Mouse (Mus musculus): Measurements from ENCODE around the gene Serpini2. TPM values are rescaled to one million over a fixed set of nuclear protein-coding genes. Genes with fewer than 3 reads are reported as not detected.
A peak's percentile ranks its signal among the peaks of the same experiment; 100 is the strongest.

Gene Serpini2
- polyA plus RNA-seq, 1 experiment from 2014 or later = not detected

DNA sequence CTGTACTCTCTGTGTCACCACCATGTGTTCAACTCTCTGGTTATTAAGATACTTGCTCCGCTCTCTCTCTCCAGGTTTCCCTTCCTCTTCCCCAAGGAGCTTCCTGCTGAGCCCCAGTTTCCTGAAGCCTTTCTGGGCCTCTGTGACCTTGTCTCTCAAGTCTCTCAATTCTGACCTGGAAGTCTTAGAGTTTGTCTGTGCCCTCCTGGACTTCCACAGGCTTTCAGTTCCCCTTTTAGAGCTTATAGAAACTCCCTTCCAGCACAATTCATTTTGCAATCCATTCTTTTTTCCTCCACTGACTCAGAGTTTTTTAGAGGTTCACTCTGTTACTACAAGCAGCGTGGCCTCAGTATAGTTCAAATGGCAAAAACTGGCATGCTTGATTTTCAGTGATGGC is 23.4 kb upstream of the Serpini2 start:
- no peaks in the 10 kb centered on the region for H3K9me3 ChIP-seq (ENCODE audit: control insufficient read depth, low read length)
- H3K4me3 ChIP-seq (ENCODE audit: low read length) = no peak overlapping the region
- H3K4me2 ChIP-seq (ENCODE audit: low read length) = no peak overlapping the region
- H3K36me3 ChIP-seq (ENCODE audit: control insufficient read depth, insufficient read depth, low read length) = no peaks in the 10 kb centered on the region
- no peak for ATAC-seq
- no peak overlapping the region for H3K9ac ChIP-seq (ENCODE audit: low read depth, low read length)
- 96% methylated on average over 2 of the region's 2 CpGs for WGBS
- H3K27ac ChIP-seq (ENCODE audit: low read depth, low read length) = no peak overlapping the region
- no peaks in the 10 kb centered on the region for H3K27me3 ChIP-seq (replicated peaks; ENCODE audit: control insufficient read depth, insufficient read depth, low read length)
- peaks cover 4% of the 10 kb centered on the region; the same call in 1 of the 2 replicates for H3K4me1 ChIP-seq (ENCODE audit: control insufficient read depth, insufficient read depth, low read depth, low read length)

DNA sequence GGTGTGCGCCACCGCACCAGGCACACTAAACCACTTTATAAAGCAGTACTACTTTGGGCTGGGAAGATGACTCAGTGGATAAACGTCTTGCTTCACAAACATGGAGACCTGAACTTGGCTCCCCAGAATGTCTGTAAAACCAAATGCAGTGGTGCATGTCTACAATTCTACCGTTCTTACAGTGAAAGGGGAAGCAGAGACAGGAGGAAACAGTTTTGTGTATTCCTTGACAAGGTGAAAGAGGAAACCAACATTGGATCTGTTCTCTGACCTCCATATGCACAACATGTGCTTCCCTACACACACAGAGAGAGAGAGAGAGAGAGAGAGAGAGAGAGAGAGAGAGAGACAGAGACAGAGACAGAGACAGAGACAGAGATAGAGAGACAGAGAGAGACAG is 7.6 kb upstream of the Serpini2 start:
- no peak overlapping the region for H3K27ac ChIP-seq (ENCODE audit: low read depth, low read length)
- WGBS = 80% methylated on average over 4 of the region's 4 CpGs
- no peak overlapping the region for H3K4me2 ChIP-seq (ENCODE audit: low read length)
- H3K9ac ChIP-seq (ENCODE audit: low read depth, low read length) = no peak overlapping the region
- no peaks in the 10 kb centered on the region for H3K9me3 ChIP-seq (ENCODE audit: control insufficient read depth, low read length)
- no peak for ATAC-seq
- no peak overlapping the region for H3K4me3 ChIP-seq (ENCODE audit: low read length)
- no peaks in the 10 kb centered on the region for H3K4me1 ChIP-seq (ENCODE audit: control insufficient read depth, insufficient read depth, low read depth, low read length)
- no peaks in the 10 kb centered on the region for H3K27me3 ChIP-seq (replicated peaks; ENCODE audit: control insufficient read depth, insufficient read depth, low read length)
- H3K36me3 ChIP-seq (ENCODE audit: control insufficient read depth, insufficient read depth, low read length) = no peaks in the 10 kb centered on the region

DNA sequence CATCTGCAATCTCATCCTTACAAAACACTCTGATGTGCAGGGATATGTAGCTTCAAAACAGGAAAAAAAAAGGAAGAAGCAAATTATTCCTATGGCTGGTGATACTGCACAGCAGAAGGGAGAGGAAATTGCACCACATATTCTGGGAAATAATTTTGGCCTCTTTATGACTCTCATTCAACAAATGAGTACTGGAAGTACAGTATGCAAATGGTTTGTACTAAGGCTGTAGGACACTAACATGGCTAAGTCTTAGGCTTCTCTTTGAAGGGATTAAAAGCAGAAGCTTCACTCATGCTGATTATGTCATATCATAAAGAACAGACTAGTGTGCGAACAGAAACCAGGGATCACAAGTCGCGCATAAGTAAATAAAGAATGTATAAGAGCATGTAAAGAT is 6.6 kb upstream of the Serpini2 start:
- 90% methylated on average over 3 of the region's 3 CpGs for WGBS
- H3K4me1 ChIP-seq (ENCODE audit: control insufficient read depth, insufficient read depth, low read depth, low read length) = no peaks in the 10 kb centered on the region
- H3K4me2 ChIP-seq (ENCODE audit: low read length) = no peak overlapping the region
- no peaks in the 10 kb centered on the region for H3K9me3 ChIP-seq (ENCODE audit: control insufficient read depth, low read length)
- no peak overlapping the region for H3K9ac ChIP-seq (ENCODE audit: low read depth, low read length)
- ATAC-seq = no peak
- H3K4me3 ChIP-seq (ENCODE audit: low read length) = no peak overlapping the region
- H3K36me3 ChIP-seq (ENCODE audit: control insufficient read depth, insufficient read depth, low read length) = no peaks in the 10 kb centered on the region
- no peak overlapping the region for H3K27ac ChIP-seq (ENCODE audit: low read depth, low read length)
- H3K27me3 ChIP-seq (replicated peaks; ENCODE audit: control insufficient read depth, insufficient read depth, low read length) = no peaks in the 10 kb centered on the region

DNA sequence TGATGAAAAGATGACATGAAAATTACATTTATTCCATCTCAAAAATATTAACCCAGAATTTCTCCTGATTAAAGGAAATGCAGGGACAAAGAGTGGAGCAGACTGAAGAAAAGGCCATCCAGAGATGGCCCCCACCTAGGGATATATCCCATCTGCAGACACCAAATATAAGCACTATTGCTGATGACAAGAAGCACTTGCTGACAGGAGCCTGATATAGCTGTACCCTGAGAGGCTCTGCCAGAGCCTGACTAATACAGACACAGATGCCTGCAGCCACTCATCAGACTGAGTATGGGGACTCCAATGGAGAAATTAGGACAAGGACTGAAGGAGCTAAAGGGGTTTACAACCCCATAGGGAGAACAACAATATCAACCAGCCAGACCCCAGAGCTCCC is 5.2 kb upstream of the Serpini2 start:
- H3K9me3 ChIP-seq (ENCODE audit: control insufficient read depth, low read length) = no peaks in the 10 kb centered on the region
- no peaks in the 10 kb centered on the region for H3K36me3 ChIP-seq (ENCODE audit: control insufficient read depth, insufficient read depth, low read length)
- no peak overlapping the region for H3K4me3 ChIP-seq (ENCODE audit: low read length)
- no peak overlapping the region for H3K27ac ChIP-seq (ENCODE audit: low read depth, low read length)
- H3K9ac ChIP-seq (ENCODE audit: low read depth, low read length) = no peak overlapping the region
- no peaks in the 10 kb centered on the region for H3K4me1 ChIP-seq (ENCODE audit: control insufficient read depth, insufficient read depth, low read depth, low read length)
- H3K4me2 ChIP-seq (ENCODE audit: low read length) = no peak overlapping the region
- ATAC-seq = no peak
- no peaks in the 10 kb centered on the region for H3K27me3 ChIP-seq (replicated peaks; ENCODE audit: control insufficient read depth, insufficient read depth, low read length)

DNA sequence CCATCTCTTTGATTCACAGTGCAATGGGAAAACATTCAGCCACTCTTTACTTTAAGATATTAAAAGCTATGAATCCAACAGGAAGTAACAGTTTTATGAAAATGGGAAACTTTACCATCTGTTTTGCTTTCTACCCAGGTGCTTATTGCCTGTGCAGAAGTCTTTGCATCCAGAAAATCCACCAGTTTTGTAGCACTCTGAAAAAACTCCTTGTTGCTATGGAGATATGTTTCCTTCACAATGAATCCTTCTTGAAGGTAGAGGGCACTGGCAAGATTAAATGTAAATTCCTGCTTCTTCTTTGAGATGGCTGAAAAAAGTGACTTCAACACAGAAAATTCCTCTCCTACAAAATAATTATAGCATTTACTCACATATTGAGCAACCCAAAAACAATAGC is 10.5 kb downstream of the Serpini2 start:
- Histone ChIP-seq H3K4me2 (ENCODE audit: low read length) (no peak overlapping the region), H3K9ac (ENCODE audit: low read depth, low read length) (no peak overlapping the region), H3K36me3 (ENCODE audit: control insufficient read depth, insufficient read depth, low read length) (no peaks in the 10 kb centered on the region), H3K27ac (ENCODE audit: low read depth, low read length) (no peak overlapping the region), H3K9me3 (ENCODE audit: control insufficient read depth, low read length) (no peaks in the 10 kb centered on the region), H3K27me3 (replicated peaks; ENCODE audit: control insufficient read depth, insufficient read depth, low read length) (no peaks in the 10 kb centered on the region), H3K4me3 (ENCODE audit: low read length) (no peak overlapping the region), H3K4me1 (ENCODE audit: control insufficient read depth, insufficient read depth, low read depth, low read length) (no peaks in the 10 kb centered on the region)
- no peak for ATAC-seq

DNA sequence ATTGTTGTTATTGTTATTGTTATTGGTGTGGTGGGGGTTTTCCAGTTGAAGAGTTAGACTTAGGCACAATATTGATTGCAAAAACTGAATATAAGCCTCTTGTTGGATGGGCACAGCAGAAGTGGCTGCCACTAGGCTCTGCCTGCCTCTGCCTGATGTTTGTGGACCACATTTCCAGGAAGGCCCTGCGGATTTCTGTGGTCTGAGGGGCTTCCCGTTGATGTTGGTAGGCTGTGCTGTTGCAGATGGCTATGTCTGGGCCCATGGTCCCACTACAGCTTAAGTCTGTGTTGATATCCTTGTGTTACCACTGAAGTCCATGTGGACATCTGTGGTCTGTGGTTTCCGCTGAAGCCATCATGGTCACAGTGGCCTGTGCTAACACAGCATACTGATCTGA is 50.2 kb downstream of the Serpini2 start:
- WGBS = 82% methylated on average over 3 of the region's 3 CpGs
- H3K36me3 ChIP-seq (ENCODE audit: control insufficient read depth, insufficient read depth, low read length) = no peaks in the 10 kb centered on the region
- H3K27ac ChIP-seq (ENCODE audit: low read depth, low read length) = no peak overlapping the region
- no peak overlapping the region for H3K4me2 ChIP-seq (ENCODE audit: low read length)
- no peaks in the 10 kb centered on the region for H3K27me3 ChIP-seq (replicated peaks; ENCODE audit: control insufficient read depth, insufficient read depth, low read length)
- H3K9me3 ChIP-seq (ENCODE audit: control insufficient read depth, low read length) = no peaks in the 10 kb centered on the region
- H3K9ac ChIP-seq (ENCODE audit: low read depth, low read length) = no peak overlapping the region
- H3K4me1 ChIP-seq (ENCODE audit: control insufficient read depth, insufficient read depth, low read depth, low read length) = no peaks in the 10 kb centered on the region
- no peak for ATAC-seq
- no peak overlapping the region for H3K4me3 ChIP-seq (ENCODE audit: low read length)

DNA sequence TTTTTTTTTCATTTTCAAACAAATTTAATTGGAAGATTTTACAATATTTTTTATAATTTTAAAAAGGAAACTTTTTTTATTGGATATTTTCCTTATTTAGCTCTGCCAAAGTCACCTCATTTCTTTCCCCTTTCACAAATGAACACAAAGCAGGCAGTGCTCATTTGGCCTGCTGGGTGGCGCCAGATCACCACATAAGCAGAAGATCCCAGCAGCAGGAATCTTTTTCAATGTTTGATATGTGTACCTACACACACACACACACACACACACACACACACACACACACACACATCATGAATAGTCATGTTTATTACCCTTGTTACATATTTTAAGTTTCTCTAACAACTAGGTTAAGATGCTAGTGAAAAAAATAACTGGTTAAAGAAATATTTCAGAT is 50.7 kb downstream of the Serpini2 start:
- 13% methylated on average over 1 of the region's 1 CpGs for WGBS
- no peak overlapping the region for H3K9ac ChIP-seq (ENCODE audit: low read depth, low read length)
- no peak overlapping the region for H3K4me2 ChIP-seq (ENCODE audit: low read length)
- no peak overlapping the region for H3K27ac ChIP-seq (ENCODE audit: low read depth, low read length)
- H3K4me3 ChIP-seq (ENCODE audit: low read length) = no peak overlapping the region
- no peaks in the 10 kb centered on the region for H3K4me1 ChIP-seq (ENCODE audit: control insufficient read depth, insufficient read depth, low read depth, low read length)
- H3K36me3 ChIP-seq (ENCODE audit: control insufficient read depth, insufficient read depth, low read length) = no peaks in the 10 kb centered on the region
- H3K27me3 ChIP-seq (replicated peaks; ENCODE audit: control insufficient read depth, insufficient read depth, low read length) = no peaks in the 10 kb centered on the region
- peak; percentile 84 for ATAC-seq
- no peaks in the 10 kb centered on the region for H3K9me3 ChIP-seq (ENCODE audit: control insufficient read depth, low read length)

DNA sequence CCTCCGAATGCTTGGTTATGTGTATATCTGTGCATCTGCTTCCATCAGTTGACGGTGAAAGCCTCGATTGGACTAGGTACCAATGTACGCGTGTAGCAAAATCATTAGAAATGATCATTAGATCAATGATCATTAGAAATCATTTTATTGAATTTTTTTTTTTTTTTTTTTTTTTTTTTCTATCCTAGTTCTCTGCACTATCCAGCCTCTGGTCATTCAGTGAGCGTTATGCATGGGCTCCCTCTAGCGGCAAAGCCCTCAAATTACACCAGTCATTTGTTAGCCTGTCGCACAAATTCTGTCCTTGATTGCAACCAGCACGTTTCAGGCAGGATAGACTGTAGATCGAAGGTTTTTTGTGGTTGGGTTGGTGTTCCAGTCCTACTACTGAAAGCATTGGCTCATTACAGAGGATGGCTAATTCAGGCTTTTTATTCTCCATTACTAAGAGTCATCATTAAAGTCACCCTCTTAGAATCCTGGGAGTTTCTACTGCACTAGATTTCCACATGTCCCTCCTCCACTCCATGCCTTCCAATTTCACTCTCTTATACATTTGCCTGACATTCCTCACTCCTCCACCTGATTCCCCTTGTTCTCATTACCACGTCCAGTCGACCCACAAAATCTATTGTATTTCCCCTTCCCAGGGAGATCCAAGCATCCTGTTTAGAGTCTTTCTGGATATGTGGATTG is 66.9 kb downstream of the Serpini2 start:
- Histone ChIP-seq H3K4me1 (ENCODE audit: control insufficient read depth, insufficient read depth, low read depth, low read length) (no peaks in the 10 kb centered on the region), H3K4me3 (ENCODE audit: low read length) (no peak overlapping the region), H3K27me3 (replicated peaks; ENCODE audit: control insufficient read depth, insufficient read depth, low read length) (no peaks in the 10 kb centered on the region), H3K9ac (ENCODE audit: low read depth, low read length) (no peak overlapping the region), H3K9me3 (ENCODE audit: control insufficient read depth, low read length) (no peaks in the 10 kb centered on the region), H3K4me2 (ENCODE audit: low read length) (no peak overlapping the region), H3K36me3 (ENCODE audit: control insufficient read depth, insufficient read depth, low read length) (no peaks in the 10 kb centered on the region), H3K27ac (ENCODE audit: low read depth, low read length) (no peak overlapping the region)
- ATAC-seq = 0 out of 2 replicates have a peak, but pooled peaks have one; percentile 24
- WGBS = 37% methylated on average over 12 of the region's 12 CpGs

All from hindbrain, embryonic 16.5 days (tissue).